Mouse (Mus musculus) CH12.LX (cell line): ENCODE data around the gene Cadm2. TPM values are rescaled to one million over a fixed set of nuclear protein-coding genes. Genes with fewer than 3 reads are reported as not detected.

Experiments
- DNase-seq: peaks from one replicate; pipeline ENCODE4 v3.0.0-alpha.2; 2013; ENCODE audit errors: extremely low read depth
- H3K27ac ChIP-seq: 2 replicates; pipeline ENCODE4 v1.5.1; 2012; ENCODE audit warnings: low read depth, mild to moderate bottlenecking, control low read depth, moderate library complexity; ENCODE audit not compliant: insufficient read depth
- H3K27me3 ChIP-seq: replicated peaks from 2 replicates; pipeline ENCODE3; 2012; ENCODE audit warnings: inconsistent platforms
- H3K36me3 ChIP-seq, 2 experiments: replicated peaks in 1 of 2; 2 replicates each; pipeline versions ENCODE3 to v1.6.1; 2012; ENCODE audit warnings: inconsistent platforms in 1 of 2, low read length in 1 of 2, mild to moderate bottlenecking in 1 of 2, mixed read lengths in 1 of 2, moderate library complexity in 1 of 2; ENCODE audit not compliant: control insufficient read depth in 1 of 2, insufficient read depth in 1 of 2
- H3K4me1 ChIP-seq, 2 experiments: 2 replicates each; pipeline ENCODE4 v1.6.1; 2012; ENCODE audit warnings: inconsistent platforms in 1 of 2, moderate library complexity in 1 of 2; ENCODE audit not compliant: insufficient read depth in 2 of 2, control insufficient read depth in 1 of 2
- H3K4me2 ChIP-seq: 2 replicates; pipeline ENCODE4 v1.6.1; 2012; ENCODE audit warnings: low read depth, mild to moderate bottlenecking, control low read depth; ENCODE audit not compliant: poor library complexity, insufficient read depth, severe bottlenecking
- H3K4me3 ChIP-seq, 3 experiments: fragments of 150-350 bp in 1 of 3; sonication (generic) in 1 of 3; replicated peaks in 1 of 3; 2 replicates each; pipeline versions ENCODE3 to v1.5.1; 2011 to 2012; ENCODE audit warnings: low read depth in 2 of 3, low read length in 2 of 3, mild to moderate bottlenecking in 2 of 3, moderate library complexity in 2 of 3, control low read depth in 1 of 3, improper control_type of control experiment in 1 of 3, inconsistent platforms in 1 of 3, mixed read lengths in 1 of 3; ENCODE audit not compliant: poor library complexity in 1 of 3
- H3K79me2 ChIP-seq: replicated peaks from 2 replicates; pipeline ENCODE4 v1.6.1; 2012; ENCODE audit warnings: mild to moderate bottlenecking, moderate library complexity; ENCODE audit not compliant: control insufficient read depth, poor library complexity, insufficient read depth, severe bottlenecking; ENCODE audit errors: extremely low read depth
- H3K9ac ChIP-seq: 2 replicates; pipeline ENCODE4 v1.6.1; 2012; ENCODE audit warnings: low read depth, mild to moderate bottlenecking, control low read depth, moderate library complexity; ENCODE audit not compliant: insufficient read depth
- H3K9me3 ChIP-seq: replicated peaks from 2 replicates; pipeline ENCODE3; 2012; ENCODE audit warnings: low read length, inconsistent platforms, mixed read lengths
- BHLHE40 ChIP-seq: IDR thresholded peaks from 2 replicates; pipeline ENCODE4 v1.6.1; 2011; ENCODE audit warnings: mild to moderate bottlenecking, low read depth, low read length, improper control_type of control experiment
- CHD1 ChIP-seq: IDR thresholded peaks from 2 replicates; pipeline ENCODE4 v1.6.1; 2012; ENCODE audit warnings: low read depth, low read length, improper control_type of control experiment, inconsistent platforms
- CHD2 ChIP-seq: IDR thresholded peaks from 2 replicates; pipeline ENCODE4 v1.6.1; 2011; ENCODE audit warnings: low read length, improper control_type of control experiment
- CTCF ChIP-seq, 2 experiments: IDR thresholded peaks in 1 of 2; conservative IDR thresholded peaks in 1 of 2; 2 replicates each; pipeline ENCODE4 v1.5.1; 2011 to 2012; ENCODE audit warnings: low read depth in 2 of 2, low read length in 2 of 2, improper control_type of control experiment in 1 of 2, inconsistent platforms in 1 of 2, mild to moderate bottlenecking in 1 of 2, moderate library complexity in 1 of 2
- E2F4 ChIP-seq: IDR thresholded peaks from 2 replicates; pipeline ENCODE4 v1.6.1; 2011; ENCODE audit warnings: low read depth, low read length, improper control_type of control experiment; ENCODE audit not compliant: insufficient replicate concordance
- ETS1 ChIP-seq: conservative IDR thresholded peaks from 2 replicates; pipeline ENCODE4 v1.6.1; 2012; ENCODE audit warnings: low read depth, mild to moderate bottlenecking, inconsistent platforms, low read length, improper control_type of control experiment, moderate library complexity
- GABPA ChIP-seq: IDR thresholded peaks from 2 replicates; pipeline ENCODE4 v1.6.1; 2012; ENCODE audit warnings: low read depth, low read length, improper control_type of control experiment, inconsistent platforms; ENCODE audit not compliant: insufficient replicate concordance
- IRF4 ChIP-seq: IDR thresholded peaks from 2 replicates; pipeline ENCODE4 v1.6.1; 2014; ENCODE audit warnings: low read depth, mild to moderate bottlenecking, inconsistent platforms, low read length, improper control_type of control experiment
- JUND ChIP-seq: conservative IDR thresholded peaks from 2 replicates; pipeline ENCODE4 v1.6.1; 2011; ENCODE audit warnings: low read depth, low read length, improper control_type of control experiment
- KAT2A ChIP-seq: IDR thresholded peaks from 2 replicates; pipeline ENCODE4 v1.6.1; 2012; ENCODE audit warnings: low read length, improper control_type of control experiment, inconsistent platforms; ENCODE audit not compliant: insufficient replicate concordance
- MAX ChIP-seq: IDR thresholded peaks from 2 replicates; pipeline ENCODE4 v1.6.1; 2011; ENCODE audit warnings: low read length, improper control_type of control experiment
- MXI1 ChIP-seq: IDR thresholded peaks from 2 replicates; pipeline ENCODE4 v1.6.1; 2011; ENCODE audit warnings: mild to moderate bottlenecking, low read depth, low read length, improper control_type of control experiment
- MYC ChIP-seq: IDR thresholded peaks from 2 replicates; pipeline ENCODE4 v1.6.1; 2011; ENCODE audit warnings: low read depth, mild to moderate bottlenecking, improper control_type of control experiment, low read length
- NRF1 ChIP-seq: IDR thresholded peaks from 2 replicates; pipeline ENCODE4 v1.6.1; 2014; ENCODE audit warnings: low read depth, mild to moderate bottlenecking, inconsistent platforms, low read length, improper control_type of control experiment, moderate library complexity
- PAX5 ChIP-seq: IDR thresholded peaks from 2 replicates; pipeline ENCODE4 v1.6.1; 2012; ENCODE audit warnings: low read length, inconsistent platforms, mixed read lengths
- POLR2A ChIP-seq: IDR thresholded peaks from 2 replicates; pipeline ENCODE4 v1.6.1; 2011; ENCODE audit warnings: low read depth, mild to moderate bottlenecking, improper control_type of control experiment, low read length
- POLR2AphosphoS2 ChIP-seq: IDR thresholded peaks from 2 replicates; pipeline ENCODE4 v1.6.1; 2011; ENCODE audit warnings: low read depth, low read length, improper control_type of control experiment
- RAD21 ChIP-seq: IDR thresholded peaks from 2 replicates; pipeline ENCODE4 v1.6.1; 2011; ENCODE audit warnings: low read depth, mild to moderate bottlenecking, low read length, improper control_type of control experiment, moderate library complexity
- RCOR1 ChIP-seq: conservative IDR thresholded peaks from 2 replicates; pipeline ENCODE4 v1.6.1; 2012; ENCODE audit warnings: low read depth, mild to moderate bottlenecking, inconsistent platforms, low read length, improper control_type of control experiment
- SIN3A ChIP-seq: IDR thresholded peaks from 2 replicates; pipeline ENCODE4 v1.6.1; 2012; ENCODE audit warnings: low read length, improper control_type of control experiment, inconsistent platforms
- SMC3 ChIP-seq: IDR thresholded peaks from 2 replicates; pipeline ENCODE4 v1.6.1; 2011; ENCODE audit warnings: low read depth, low read length, improper control_type of control experiment
- TBP ChIP-seq: conservative IDR thresholded peaks from 2 replicates; pipeline ENCODE4 v1.6.1; 2011; ENCODE audit warnings: low read depth, low read length, improper control_type of control experiment
- TCF12 ChIP-seq: IDR thresholded peaks from 2 replicates; pipeline ENCODE4 v1.6.1; 2014; ENCODE audit warnings: low read depth, mild to moderate bottlenecking, inconsistent platforms, low read length, improper control_type of control experiment
- UBTF ChIP-seq: IDR thresholded peaks from 2 replicates; pipeline ENCODE4 v1.6.1; 2012; ENCODE audit warnings: low read depth, mild to moderate bottlenecking, inconsistent platforms, low read length, improper control_type of control experiment, moderate library complexity
- USF2 ChIP-seq: conservative IDR thresholded peaks from 2 replicates; pipeline ENCODE4 v1.6.1; 2011; ENCODE audit warnings: low read depth, low read length, improper control_type of control experiment
- ZKSCAN1 ChIP-seq: IDR thresholded peaks from 2 replicates; pipeline ENCODE4 v1.6.1; 2012; ENCODE audit warnings: low read depth, inconsistent platforms, low read length, improper control_type of control experiment, borderline replicate concordance
- ZMIZ1 ChIP-seq: IDR thresholded peaks from 2 replicates; pipeline ENCODE4 v1.6.1; 2012; ENCODE audit warnings: low read depth, mild to moderate bottlenecking, inconsistent platforms, low read length, improper control_type of control experiment
- ZNF384 ChIP-seq: IDR thresholded peaks from 2 replicates; pipeline ENCODE4 v1.6.1; 2012; ENCODE audit warnings: low read depth, low read length, improper control_type of control experiment, inconsistent platforms
- dilution Hi-C: fragments of 300-500 bp; cut with MboI; formaldehyde crosslinking; loops from 2 replicates; pipeline ENCODE4 v1.14.3; 2020; ENCODE audit warnings: low sequenced_read_pairs; ENCODE audit not compliant: extremely low pct_unique_long_range_greater_than_20kb, extremely low pct_ligation_motif_present
- in situ Hi-C: fragments of 300-500 bp; cut with MboI; formaldehyde crosslinking; loops from 3 replicates; pipeline ENCODE4 v1.14.3; 2019; ENCODE audit warnings: low sequenced_read_pairs, low pct_ligation_motif_present, low pct_unique_long_range_greater_than_20kb, mixed read lengths
- polyA plus RNA-seq: library from polyadenylated mRNA; unstranded; fragments of >175 nt; gene quantifications from 2 replicates; pipeline ENCODE4 v1.2.1, GENCODE M21; 2012; ENCODE audit warnings: low read depth; ENCODE audit not compliant: insufficient read length
- total RNA-seq, 2 experiments: library from RNA; depleted of rRNA; stranded (reverse); fragments of 300-350 nt in 1 of 2; fragments of >200 nt in 1 of 2; gene quantifications; 2 replicates each; pipeline ENCODE4 v1.2.3; 2012 to 2014

Gene Cadm2
- total and polyA plus RNA-seq, 3 experiments: not detected

GRCm38 (mm10) chr16:67234862-67235261 lies 385.8 kb downstream of the Cadm2 start:
- Histone ChIP-seq H3K4me3 (no peak overlapping the region), H3K4me2 (no peak overlapping the region), H3K9ac (no peak overlapping the region), H3K27ac (no peak overlapping the region), H3K27me3 (no peaks in the 10 kb centered on the region), H3K79me2 (no peaks in the 10 kb centered on the region)
- in situ Hi-C loops (no loop called here), dilution Hi-C loops (no loop called here)
- TF ChIP-seq KAT2A (no peak), ETS1 (no peak), ZNF384 (no peak), ZMIZ1 (no peak), MAX (no peak), BHLHE40 (no peak), SMC3 (no peak), PAX5 (no peak), RAD21 (peak; percentile 5), CTCF (conservative IDR thresholded peaks at IDR 0.05 in 1 of 2, IDR thresholded peaks at IDR 0.05 in 1 of 2; ENCODE audit: low read depth in 2 of 2, low read length in 2 of 2) (peak in 1 of 2 experiments; percentile 40; a peak in 2 of 4 replicates), MYC (no peak), SIN3A (no peak), TBP (no peak), E2F4 (no peak)
- TF ChIP-seq, all 38 proteins: peak for 2
- no peaks in the 10 kb centered on the region for H3K36me3 ChIP-seq
- H3K4me1 ChIP-seq: no peaks in the 10 kb centered on the region
- peaks cover 47% of the 10 kb centered on the region for H3K9me3 ChIP-seq
- DNase-seq: no peak

DNA sequence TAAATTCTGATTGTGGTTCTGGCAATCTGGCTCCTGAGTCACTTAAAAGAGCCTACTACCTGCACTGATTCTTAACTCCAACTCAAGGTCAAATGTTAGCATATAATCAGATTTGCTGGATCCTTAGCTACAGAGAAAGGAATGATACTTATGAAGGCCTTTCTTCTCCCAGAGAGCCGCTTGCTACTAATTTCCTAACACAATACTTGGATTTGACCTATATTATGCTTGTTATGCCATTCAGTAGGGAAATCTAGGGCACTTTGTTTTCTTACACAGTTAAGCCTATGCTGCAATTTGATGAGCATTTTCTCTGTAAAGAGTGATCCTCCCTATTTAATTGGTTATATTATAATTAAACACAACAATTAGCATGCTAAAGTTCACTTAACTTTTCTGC lies 394.0 kb downstream of the Cadm2 start:
- H3K9ac ChIP-seq: no peak overlapping the region
- dilution Hi-C loops: no loop called here
- no peak for DNase-seq

More for the DNA sequence above, 394.0 kb downstream of the Cadm2 start:
- Histone ChIP-seq H3K4me2 (no peak overlapping the region), H3K27me3 (no peaks in the 10 kb centered on the region), H3K9me3 (peaks cover 44% of the 10 kb centered on the region), H3K79me2 (no peaks in the 10 kb centered on the region), H3K27ac (no peak overlapping the region), H3K4me3 (no peak overlapping the region), H3K4me1 (no peaks in the 10 kb centered on the region), H3K36me3 (no peaks in the 10 kb centered on the region)
- in situ Hi-C loops: no loop called here
- TF ChIP-seq ZKSCAN1 (no peak), POLR2AphosphoS2 (no peak), MXI1 (no peak), TCF12 (no peak), CHD1 (no peak), E2F4 (no peak), POLR2A (no peak), USF2 (no peak), NRF1 (no peak), UBTF (no peak), IRF4 (no peak), CHD2 (no peak), JUND (no peak), SMC3 (no peak), GABPA (no peak), RCOR1 (no peak)
